Mouse (Mus musculus) testis, postnatal 10 days (tissue): ENCODE measurements at regions not wholly inside any gene's neighbourhood (a gene's known extent, or its start where the extent isn't known, plus 50 kb on each side); places are given as distances from the start of the nearest gene placed in this dataset.
"Not testable (repeated sequence)": the region's sequence is repeated elsewhere in the genome, so short reads cannot be mapped to it uniquely, and the experiment has no call there.

Experiments used
- DNase-seq: peaks from one replicate; pipeline ENCODE4 v3.0.0; 2021; ENCODE audit warnings: low spot score

GRCm38 (mm10) chr7:60733331-60733994 is 593.4 kb upstream of the Snrpn start:
- peak; percentile 36 for DNase-seq

GRCm38 (mm10) chr7:60728108-60728721 is 588.2 kb upstream of the Snrpn start:
- not testable (repeated sequence) for DNase-seq
